Mouse (Mus musculus) neural tube, embryonic 10.5 days (tissue): ENCODE results near the gene Avil.

Experiments used
- DNase-seq: peaks from one replicate; pipeline ENCODE4 v3.0.0-alpha.2; 2017; ENCODE audit warnings: low spot score; ENCODE audit errors: extremely low spot score

The Avil gene

DNA sequence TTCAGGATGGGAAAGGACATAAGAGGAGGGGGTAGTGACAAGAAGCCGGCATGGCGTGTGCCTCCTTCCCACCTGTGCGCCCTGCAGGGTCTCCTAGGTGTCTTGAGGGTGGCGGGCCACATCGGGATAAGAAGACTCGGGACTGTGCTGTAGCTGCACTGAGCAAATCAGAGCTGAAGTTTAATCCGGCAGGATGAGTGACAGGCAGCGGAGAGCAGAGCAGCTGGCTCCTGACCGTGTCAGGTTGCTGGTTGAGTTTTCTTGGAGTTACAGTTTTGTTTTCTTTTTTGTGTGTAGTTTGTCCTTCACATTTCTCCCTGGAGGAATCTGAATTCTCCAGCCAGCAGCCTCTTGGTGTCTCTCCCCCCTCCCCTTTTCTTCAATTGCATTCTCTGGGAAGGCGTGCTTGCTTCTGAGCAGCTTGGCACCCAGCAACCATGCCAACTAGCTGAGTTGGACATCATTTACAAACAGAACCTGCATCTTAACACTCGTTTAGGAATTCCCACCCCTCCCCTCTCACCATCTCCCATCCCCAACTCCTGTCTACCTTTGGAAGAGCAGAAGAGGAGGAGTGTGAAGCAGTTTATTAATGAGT, 19.5 kb upstream of the Avil start:
- DNase-seq, result no peak

DNA sequence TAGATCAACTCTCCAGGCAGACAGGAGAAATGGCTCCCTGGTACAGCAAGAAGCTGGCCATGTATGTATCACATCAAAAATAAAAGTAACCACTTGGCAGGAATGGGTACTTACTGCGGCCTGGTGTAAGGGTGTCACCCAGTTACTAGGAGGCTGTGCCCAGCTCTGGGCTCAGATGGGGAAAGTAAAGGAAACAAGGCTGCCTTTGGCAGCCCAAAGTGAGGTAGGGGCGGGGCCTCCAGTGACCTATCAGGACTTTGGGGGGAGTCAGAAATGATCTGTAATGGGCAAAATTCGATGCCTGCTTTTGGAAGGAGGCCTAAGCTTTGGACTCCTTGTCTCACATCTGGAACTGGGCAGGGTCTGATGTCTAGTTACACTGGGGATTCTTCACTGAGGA, 18.8 kb upstream of the Avil start:
- DNase-seq, result no peak

DNA sequence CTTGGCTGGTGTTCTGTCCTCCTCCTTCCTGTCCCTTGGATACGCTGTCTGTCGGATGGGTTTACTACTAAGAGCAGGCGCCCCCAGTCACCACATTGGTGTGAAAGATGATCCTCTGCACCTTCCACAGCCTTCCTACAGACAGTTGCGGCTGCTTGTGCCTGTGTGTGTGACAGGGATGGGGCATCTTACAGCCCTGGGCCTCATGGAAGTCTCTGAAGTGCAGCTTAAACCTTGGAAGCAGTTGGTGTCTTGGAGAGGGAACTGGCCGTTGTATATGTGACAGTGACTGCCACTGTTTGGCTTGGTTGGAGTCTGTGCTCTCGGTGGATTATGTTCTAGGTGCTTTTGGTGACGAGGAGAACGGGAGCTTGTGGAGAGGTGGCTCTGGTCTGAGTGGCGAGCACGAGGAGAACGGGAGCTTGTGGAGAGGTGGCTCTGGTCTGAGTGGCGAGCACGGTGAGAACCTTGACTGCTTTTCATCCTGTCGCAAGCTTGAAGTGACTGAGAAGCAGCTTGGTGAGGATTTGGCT, 17.2 kb upstream of the Avil start:
- DNase-seq, result no peak

DNA sequence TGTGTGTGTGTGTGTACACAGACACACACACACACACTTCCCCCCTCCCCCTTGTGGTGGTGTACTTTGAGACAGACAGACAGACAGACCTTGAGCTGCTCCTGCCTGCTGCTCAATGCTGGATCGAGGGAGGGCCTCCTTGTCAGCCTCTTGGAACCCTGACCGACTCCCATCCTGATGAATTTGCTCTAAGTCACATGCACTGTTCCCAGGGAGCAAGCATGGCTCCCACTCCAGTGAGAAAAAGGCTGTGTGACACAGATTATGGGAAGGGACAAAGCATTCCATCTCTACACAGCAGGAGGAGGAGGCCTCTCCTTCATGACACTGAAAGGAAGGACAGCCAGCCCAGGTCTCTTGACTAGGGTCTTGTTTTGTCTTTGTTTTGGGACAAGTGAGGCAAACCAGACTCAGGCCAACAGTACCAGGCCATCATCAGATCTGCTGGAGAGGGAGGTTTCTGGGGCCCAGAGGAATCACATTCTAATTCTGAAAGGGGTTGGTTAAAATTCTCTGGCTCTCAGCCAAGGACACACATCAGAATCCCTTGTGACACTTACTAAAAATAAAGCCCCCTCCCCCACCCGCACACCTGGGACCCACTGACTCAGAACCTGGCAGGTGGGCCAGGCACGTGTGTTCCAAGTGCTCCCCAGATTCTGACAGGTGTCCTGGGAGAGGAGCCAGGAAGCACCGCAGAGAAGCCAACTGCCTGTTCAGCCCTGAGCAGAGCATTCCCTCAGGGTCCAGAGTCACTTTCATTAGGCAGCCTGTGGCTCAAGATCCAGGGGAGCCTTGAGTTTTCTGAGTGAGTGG, 16.1 kb upstream of the Avil start:
- no peak for DNase-seq

DNA sequence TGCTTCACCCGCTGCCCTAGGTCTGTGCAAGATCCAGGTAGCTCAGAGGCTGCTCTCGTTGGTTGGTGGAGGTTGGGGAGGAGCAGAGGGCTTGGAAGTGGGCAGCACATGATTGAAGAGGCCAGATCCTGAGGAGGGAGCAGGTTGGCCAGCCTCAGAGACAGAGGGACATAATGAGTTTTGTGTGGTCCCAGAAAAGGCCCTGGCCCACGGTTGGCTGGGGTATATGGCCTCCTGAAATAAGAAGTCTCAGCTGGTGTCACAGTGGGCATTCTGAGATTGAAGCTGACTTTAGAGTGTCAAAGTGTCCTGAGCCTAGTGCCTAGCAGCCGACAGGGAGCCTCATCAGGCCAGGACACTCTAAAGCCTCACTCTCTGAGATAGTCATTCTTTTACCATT, 15.4 kb upstream of the Avil start:
- DNase-seq, result no peak

DNA sequence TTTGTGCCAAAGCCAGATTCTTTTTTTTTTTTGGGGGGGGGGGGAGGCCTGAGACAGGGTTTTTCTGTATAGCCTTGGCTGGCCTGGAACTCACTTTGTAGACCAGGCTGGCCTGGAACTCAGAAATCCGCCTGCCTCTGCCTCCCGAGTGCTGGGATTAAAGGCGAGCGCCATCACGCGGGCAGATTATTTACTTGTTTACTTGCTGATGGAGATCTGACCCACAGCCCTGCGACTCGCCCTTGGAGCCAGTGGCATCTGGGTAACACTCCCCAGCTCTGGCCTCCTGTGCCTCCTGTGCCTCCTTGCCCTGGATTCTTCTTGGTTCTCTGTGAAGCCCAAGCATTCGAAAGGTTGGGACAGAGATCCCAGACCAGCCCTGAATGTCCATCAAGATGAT, 14.9 kb upstream of the Avil start:
- no peak for DNase-seq

DNA sequence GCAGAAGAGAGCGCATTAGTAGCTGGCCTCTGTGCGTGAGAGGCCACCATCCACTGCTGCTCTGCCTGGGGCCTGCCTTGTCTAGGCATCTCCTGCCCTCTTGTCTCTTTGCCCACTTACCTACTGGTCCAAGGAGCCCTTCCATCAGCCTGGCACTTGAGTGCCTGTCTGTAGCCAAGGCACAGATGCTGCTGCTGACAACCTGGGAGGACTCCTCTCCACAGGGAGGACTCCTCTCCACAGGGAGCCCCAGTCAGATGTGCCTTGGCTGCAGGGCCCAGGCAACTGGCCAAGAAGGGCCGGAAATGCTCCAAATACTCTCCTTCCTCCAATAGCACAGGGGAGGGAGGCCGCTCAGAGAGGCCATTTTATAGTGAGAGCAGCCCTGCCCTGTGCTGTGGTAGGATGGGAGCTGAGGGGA, 14.0 kb upstream of the Avil start:
- DNase-seq, result no peak

DNA sequence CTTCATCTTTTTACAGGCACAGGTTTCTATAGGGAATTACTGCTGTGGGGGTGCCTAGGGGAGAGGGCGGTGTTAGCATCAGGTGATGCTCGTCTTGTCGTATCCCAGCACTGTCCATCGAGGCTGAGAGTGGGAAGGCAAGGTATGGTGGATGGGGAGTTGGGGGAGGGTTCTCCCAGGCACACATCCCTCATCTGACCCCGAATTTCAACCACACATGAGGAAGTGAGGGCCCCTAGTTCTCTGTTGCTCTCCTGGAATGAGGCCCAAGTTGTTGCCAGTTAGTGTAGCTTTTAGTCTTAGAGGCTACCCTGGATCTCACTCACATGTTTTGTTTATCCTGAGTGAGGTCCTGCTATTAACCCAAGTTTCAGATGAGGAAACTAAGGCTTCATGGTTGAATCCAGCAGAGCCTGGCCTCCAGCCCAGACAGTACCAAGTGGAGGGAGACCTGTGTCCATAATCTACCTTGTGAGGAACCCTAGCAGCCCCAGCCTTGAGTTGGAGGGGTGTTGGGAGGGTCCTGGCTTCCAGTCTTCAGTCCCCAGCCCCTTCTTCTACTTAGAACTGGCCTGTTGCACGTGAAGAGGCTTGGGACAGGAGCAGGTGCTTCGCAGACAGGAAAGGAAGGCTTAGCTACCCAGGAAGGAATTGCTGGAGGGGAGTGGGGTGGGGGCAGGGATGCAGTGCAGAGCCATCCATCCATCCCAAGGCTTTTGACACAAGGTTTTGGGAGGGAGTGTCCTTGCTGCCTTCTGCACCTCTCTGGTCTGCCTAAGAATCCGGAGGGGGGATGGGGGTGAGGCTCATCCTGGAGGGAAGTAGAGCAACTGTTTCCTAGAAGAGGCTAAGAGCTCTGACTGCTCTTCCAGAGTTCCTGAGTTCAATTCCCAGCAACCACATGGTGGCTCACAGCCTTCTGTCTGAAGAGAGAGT, 13.1 kb upstream of the Avil start:
- no peak for DNase-seq

DNA sequence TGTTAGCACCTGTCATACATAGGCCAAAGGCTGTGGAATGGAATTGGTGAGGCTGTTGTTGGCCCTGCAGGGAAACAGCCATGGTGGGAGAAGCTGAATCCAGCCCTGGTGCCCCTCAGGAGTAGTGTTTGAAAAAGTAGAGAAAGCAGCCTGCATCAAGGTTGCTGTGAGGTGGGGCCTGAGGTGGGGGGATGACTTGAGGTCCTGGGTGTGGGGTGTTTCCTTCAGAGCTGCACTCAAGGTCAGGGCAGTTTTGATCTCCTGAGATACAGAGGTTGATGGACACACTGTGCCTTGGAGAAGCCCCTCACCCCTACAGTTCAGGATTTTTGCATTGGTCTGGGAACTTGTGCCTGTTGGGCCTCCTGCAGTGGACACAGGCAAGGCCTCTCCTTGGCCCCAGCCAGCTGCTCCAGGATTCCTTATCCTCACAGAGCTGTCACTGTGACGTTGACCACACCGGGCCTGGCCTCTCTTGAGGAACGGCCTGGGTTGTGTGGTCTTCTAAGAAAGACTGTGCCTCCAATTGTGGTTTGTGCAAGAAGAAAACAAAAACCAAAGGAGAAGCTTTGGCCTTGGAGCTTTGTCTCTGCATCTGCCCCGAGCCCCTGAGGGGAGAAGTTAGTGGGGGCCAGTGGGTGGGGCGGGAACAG, 11.9 kb upstream of the Avil start:
- no peak for DNase-seq

DNA sequence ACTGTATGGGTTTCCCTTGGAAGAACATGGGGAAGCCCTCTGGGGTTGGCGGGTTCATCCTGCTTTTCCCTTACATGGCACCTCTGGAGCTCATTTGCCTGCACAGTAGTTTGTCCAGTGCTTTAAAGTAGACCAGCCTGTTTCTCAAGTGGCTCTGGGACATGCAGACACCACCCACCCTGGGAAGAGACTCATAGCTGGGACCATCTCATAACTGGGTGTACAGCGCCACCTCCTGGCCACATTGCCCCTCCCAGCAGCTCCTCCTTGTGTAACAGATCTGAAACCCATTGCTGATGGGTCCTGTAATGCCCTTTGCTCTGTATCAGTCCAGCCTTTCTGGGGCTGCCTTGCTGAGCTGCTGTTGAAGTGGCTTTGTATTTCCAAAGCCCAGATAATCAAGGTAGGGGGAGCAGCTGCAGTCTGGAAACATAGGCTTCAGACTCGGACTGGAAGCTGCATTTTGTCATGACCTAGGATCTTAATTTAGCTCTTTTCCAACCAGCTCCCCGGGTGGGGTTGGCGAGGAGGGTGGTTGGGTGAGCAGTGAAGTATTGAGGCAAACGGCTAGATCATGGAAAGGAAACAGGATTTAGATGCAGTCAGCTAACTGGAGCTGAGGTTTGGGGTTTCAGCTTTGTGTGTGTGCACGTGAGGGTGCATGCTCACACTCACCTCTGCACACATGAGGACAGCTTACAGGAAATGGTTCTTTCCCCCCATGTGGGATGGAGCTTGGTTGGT, 10.0 kb upstream of the Avil start:
- peak; percentile 90 for DNase-seq

DNA sequence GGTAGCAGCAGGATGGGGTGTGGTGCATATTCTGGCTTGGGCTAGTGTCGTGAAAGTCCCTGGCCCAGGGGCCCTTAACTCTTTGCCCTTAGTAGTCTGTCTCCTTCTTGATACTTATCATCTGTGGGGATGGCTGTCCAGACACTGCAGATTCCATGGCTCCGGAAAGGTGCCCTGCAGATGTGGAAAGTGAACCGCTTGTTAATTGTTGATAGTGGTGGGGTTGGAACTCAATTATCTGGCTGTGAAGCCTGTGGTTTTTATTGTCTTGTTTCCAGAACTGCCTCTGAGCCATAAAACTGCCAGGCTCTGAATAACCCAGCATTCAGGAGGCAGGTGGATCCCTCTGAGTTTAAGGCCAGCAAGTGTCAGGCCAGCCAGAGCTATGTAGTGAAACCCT, 8.8 kb upstream of the Avil start:
- no peak for DNase-seq

DNA sequence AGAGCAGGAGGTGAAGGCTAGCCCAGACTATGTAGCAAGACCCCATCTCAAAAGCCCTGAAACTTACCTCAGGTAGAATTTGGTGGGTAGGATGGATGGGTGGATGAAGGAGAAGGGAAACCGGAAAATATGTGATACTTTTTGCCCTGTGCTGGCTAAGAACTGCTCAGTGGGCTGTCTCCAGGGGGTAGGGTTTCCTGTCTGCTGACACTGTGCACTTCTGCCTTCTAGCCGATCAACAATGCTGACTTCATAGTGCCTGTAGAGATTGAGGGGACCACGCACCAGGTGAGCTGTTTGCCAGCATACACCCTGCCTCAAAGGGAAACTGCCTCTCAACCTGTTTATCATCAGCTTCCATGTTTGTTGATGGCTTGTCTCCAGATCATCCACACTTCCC, 6.9 kb upstream of the Avil start:
- DNase-seq, result no peak

DNA sequence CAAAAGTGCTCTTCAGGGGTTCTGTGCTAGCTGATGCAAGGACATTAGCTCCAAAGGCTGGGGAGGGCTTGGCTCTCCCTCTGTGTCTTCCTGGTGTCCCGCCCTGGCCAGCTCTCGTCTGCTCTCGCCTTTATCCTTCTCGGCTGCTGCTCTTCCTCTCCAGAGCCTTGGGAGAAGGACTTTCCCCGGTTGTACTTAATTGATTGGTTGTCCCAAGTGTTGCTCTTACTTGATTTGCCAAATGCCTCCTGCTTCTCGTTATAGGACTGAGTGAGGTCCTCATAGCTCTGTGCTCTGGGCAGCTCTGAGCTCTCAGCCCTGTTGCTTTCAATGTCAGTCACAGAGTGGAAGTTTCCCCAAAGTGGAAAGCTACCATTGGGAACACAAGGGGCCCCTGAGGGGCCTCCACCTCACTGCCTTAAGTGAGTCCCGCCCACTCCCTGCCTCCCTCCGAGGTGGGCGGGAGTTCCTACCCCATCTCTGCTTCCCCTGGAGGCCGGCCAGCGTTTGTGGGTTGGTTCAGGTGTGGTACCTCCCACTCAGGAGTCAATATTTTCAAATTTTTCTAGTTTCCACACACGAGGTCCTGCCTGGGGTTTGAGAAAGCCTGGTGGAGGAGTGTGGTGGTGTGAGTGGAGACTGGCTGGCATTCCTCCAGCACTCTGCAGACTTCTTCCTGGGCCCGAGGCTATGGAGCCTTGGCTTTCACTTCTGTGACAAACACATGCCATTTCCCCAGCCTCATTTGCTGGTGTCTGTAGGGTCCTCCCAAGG, 3.0 kb upstream of the Avil start:
- DNase-seq, result no peak

DNA sequence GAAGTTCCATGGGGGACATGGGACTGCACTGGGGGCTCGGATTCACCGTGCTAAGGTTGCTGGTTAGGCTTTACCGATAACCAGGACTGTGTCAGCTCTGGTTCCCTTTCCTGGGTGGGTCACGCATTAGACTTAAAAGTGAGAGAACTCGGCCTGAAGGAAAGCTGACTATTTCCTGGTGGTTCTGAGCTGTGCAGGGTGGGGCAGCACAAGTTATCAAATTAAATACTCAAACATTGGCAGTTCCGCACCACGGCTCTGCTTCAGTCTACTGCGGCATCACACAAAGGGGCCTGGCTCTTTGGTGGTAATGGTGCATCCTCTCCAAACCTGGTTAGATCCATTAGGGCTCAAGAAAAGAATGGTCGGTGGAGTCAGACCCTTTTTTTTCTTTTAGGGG, 788 bp downstream of the Avil start:
- DNase-seq, result no peak

DNA sequence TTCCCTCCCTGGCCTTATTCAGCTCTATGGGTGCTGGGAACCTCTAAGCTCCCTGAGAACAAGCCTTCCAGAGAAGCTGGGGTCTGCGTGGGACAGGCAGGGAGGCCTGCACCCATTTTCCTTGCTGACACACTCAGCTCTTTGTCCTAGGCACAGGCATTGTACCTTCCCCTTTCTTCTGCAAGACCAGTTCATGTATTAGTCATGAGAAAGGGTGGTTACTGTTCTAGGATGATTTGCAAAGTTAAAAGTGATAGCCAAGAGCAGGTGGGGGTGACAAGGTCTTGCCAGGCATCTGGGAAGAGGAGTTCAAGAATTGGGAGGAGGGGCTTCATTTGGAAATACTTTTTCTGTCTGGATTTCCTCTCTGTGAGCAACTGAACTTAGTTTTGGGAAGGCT, 1.5 kb downstream of the Avil start:
- DNase-seq, result no peak

DNA sequence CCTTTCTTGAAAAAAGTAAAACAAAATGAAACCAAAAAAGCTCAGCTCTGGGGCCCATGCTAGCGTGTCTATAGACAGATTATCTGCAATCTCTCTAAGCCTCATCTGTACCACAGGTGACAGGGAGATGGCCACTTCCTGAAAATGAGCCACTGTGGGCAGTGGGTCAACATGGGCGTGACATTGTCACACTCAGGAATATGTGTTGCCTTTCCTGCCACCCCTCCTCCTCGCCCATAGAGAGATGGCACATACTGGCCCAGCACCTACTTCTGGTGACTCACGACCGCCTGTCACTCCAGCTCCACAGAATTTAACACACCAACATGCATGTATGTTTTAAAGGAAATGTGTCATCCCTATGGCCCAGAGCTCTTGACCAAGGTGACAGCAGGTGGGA, 2.3 kb downstream of the Avil start:
- DNase-seq, result no peak

DNA sequence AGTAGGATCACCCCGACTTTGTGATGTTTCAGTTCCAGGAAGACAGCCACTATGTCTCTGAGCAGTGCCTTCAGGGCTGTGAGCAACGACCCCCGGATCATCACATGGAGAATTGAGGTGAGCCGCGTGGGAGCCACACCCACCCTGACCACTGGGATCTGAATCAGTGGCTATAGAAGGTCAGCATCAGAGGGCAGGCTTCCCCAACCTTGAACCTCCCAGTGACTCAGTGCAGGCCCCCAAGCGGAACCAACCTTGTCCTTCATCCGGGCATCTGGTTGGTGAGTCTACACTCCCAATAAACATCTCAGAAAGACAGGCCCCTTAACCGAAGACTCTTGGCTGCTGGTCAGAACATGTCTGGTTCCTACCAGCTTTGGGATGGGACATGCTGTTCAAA, 2.8 kb downstream of the Avil start:
- no peak for DNase-seq

DNA sequence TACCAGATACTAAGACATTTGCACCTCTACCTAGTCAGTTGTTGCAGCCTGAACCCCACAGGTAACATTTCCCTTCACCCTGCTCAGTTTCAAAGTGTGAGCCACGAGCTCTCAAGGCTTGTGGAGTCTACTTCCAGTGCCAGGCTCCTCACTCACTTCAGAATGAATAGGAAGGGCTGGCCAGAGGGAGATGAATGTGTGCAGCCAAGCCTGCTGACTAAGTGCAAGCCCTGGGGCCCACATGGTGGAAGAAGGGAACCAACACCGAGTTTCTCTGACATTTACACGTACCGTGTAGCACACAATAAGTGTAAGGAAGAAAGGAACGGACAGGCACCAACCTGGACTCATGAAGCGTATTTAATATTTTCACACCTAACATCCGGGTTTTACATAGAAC, 3.3 kb downstream of the Avil start:
- DNase-seq, result no peak

DNA sequence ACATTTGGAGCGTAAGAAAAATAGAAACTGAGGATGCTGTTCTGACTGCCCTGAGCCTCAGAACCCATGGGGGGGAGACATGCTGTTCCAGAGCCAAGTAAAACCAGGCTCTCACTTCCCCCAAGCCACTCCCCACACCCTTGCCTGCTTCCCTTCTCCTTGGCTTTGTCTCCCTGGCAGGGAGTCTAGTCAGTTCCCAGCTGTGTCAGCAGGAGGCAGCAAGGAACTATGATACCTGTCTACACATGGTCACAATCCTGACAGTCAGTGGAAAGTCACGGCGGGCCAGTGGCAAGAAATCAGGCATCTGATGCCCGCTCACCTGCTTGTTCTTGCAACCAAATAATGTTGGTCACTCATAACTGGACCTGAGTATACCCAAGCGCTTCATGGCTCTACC, 16.0 kb downstream of the Avil start:
- no peak for DNase-seq

DNA sequence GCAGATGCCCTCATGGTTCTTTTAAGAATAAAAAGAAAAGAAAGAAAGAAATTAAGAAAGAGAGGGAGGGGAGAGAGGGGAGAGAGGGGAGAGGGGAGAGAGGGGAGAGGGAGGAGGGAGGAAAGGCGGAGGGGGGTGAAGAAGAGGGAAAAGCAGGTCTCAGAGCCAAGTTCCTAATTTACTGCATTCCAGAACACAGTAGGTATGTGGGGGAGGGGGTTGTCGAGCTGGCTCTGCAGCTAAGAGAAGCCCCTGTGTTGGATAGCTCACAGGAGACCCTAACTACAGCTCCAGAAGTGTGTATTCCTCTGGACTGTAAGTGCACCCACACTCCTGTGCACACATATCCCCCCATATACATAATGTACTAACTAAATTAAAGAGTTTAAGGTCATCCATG, 16.6 kb downstream of the Avil start:
- DNase-seq, result no peak
